Mouse (Mus musculus) testis, postnatal 14 days (tissue): ENCODE data around the gene Acad10.
A peak's percentile ranks its signal among the peaks of the same experiment; 100 is the strongest.
"Not testable (repeated sequence)": the region's sequence is repeated elsewhere in the genome, so short reads cannot be mapped to it uniquely, and the experiment has no call there.

ENCODE experiments used
- DNase-seq: peaks from one replicate; pipeline ENCODE4 v3.0.0; 2021; ENCODE audit warnings: low spot score

Gene Acad10

DNA sequence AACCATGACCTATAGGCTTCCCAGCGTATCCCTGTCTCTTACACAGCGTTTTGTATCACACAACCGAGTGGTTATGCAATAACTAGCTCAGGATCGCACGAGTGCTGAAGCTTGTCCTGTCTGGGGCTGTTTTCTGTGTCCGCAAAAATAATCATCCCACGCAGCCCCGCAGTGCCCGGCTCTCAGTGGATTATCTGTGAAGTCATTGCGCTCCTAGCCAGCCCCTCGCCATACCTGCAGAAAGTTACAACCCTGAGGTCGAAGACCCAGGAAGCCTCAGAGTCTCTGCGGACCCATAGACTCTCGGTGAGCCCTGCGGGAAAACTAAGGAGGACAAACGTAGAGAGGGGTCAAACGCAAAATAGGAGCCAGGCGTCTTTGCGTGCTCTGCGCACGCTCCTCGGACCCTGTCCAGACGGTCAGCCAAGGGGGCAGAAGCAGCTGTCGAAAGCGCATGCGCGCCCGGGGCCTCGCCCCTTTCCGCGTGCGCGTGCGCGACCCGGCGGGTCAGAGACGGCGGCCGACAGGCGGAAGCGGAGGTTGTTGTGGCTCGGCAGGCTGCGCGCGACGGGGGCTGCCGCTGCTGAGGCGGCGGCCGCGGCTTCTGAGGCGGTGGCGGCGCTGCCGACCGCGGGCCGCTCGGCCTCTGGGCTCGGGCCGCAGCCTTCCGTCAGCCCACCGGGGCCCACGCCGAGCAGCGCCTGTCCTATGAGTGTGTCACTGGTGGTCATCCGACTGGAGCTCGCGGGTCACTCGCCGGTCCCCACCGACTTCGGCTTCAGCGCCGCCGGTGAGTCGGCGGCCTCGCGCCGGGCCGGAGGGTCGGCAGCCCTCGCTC is at the start of gene Acad10, which contains the start of gene Brap:
Acad10 (minus strand) TSS at position 456 of the 838 bp plus-strand sequence.
Brap (plus strand) TSS at position 505 of the 838 bp plus-strand sequence.
- peak; percentile 96 for DNase-seq

DNA sequence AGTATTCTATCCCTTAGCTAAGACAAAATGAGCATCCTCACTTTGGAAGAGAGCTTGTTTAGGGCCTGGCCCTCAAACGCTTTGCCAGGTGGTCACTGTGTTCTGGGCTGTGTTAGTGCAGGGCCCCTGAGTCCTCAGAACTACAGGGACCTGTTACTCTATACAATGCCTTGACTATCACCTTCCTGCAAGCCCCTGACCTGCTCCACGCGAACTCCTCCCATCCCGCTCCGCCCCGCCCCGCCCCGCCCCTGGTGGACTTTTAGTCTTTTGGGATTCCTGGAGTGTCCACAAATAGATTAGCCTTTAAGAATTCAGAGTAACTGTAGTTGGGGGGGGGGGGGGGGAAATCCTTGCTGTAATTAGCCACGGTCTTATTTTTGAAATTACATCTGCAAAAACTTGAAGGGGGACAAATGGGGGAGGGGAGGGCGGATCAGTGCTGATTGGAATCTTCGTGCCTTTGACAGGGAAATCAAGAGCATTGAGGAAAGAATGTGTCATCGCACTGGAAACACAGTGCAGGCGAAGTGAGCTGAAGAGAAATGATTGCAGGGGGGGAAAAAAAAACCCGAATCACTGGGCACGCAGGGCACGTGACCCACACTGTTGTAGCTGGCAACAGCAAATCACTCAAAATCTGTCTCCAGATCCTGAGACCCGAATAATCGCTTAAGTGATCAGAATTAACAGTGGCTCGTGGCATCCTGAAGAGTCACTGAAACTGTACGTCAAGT is 44.4 kb upstream of the Acad10 start:
- no peak for DNase-seq

DNA sequence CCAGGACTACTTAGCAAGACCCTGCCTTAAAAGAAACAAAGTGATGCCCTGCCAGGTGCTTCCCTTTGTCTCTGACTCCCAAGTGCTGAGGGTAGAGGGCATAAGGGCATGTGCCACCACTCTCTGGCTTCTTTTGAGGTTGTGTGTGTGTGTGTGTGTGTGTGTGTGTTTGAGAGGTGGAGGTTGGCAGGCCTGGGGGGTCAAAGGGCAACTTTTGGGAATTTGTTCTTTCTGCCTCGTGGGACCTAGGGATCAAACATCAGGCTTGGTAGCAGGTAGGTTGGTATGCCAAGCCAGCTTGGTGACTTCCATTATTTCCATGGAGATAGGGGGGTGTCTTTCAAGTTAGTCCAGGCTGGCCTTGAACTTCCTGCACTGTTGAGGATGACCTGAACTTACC is 43.0 kb upstream of the Acad10 start:
- no peak for DNase-seq

DNA sequence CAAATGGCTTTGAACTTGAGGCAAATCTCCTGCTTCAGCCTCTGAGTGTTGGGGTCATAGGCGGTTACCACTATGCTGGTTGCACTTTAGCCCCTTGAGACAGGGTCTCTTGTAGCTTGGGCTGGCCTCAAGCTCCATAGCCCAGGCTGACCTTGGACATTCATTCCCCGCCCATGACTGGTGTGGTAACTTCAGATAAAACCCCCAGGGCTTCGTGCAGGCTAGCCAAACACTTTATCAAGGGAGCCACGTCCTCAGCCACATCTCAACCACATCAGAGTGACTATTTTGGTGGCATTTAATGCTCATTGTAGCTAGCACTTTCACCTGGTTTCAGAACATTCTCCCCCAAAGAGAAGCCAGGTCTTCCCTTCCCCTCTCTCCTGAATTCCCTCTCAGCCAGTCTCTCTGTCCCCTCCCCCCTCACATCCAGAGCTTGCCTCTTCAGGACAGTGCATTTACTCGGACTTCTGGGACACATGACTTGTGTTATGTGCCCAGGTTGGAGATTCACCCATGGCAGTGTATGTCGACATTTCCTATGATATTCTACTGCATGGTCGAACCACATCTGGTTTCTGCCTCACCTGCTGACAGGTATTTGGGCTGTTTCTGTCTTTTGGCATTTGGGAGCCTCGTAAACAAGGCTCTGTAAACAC is 40.9 kb upstream of the Acad10 start:
- no peak for DNase-seq

DNA sequence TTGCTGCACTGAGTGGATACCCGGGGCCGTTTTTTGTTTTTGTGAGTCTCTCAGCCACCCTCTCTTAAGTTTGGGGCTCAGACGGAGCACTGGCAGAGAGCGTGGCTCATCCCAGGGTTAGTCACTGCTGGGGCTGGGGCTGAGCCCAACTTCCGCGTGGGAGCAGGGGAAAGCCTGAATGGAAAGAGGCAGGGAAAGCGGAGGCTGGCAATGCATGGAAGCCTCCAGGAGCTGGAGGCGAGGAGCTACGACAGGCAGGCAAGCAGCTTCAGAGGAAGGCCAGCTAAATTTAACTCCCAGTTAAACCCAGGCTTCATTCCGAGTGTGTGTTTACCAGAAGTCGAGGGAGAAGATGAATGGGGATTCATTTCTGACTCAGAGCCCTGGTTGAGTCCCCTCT is 40.2 kb upstream of the Acad10 start:
- no peak for DNase-seq

DNA sequence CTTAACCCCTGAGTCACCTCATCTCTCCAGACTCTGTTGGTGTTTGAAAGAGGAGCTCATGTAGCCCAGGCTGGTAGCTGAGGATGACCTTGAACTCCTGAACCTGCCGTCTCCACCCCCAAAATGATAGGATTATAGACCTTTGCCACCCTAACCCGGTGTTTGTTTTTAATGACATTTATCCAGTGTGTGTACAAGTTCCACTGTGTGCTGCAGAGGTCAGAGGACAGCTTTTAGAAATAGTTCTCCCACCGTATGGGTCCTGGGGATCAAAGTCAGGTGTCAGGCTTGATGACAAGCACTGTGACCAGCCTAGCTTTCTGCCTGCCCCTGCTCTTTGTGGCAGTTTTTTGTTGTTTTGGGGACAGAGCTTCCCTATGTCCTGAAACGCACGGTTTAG is 39.6 kb upstream of the Acad10 start:
- DNase-seq = no peak

DNA sequence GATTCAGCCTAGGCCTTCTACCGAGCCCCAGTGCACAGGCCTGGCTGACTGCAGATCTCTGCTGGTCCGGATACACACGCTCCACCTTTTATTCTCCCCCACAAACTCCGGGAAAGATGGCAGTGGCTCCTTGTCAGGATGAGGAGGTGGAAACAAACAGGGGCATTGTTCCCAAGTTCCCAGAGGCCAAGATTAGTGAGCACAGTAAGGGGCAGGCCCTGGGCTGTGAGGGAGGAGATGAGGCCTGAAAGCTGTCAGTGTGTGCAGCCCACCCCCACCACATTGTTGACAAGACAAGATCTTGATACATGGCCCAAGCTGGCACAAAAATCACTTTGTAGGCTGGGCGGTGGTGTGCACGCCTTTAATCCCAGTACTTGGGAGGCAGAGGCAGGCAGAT is 36.4 kb upstream of the Acad10 start:
- DNase-seq = peak; percentile 73

DNA sequence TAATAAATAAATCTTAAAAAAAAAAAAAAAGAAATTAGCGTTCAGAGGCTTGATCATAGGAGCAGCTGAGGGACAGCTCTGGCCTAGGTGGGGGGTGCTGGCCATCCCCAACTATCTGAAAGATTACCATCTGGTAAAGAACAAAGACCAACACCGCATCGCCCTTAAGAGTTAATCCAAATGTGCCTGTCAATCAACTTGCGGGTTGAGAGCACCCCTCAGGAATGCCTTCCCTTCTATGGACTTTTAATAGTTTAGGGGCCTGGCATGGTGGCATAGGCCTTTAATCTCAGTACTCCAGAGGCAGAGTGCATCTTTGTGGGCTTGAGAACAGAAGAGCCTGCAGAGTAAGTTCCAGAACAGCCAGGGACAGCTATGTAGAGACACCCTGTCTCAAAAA is 32.6 kb upstream of the Acad10 start:
- DNase-seq = no peak

DNA sequence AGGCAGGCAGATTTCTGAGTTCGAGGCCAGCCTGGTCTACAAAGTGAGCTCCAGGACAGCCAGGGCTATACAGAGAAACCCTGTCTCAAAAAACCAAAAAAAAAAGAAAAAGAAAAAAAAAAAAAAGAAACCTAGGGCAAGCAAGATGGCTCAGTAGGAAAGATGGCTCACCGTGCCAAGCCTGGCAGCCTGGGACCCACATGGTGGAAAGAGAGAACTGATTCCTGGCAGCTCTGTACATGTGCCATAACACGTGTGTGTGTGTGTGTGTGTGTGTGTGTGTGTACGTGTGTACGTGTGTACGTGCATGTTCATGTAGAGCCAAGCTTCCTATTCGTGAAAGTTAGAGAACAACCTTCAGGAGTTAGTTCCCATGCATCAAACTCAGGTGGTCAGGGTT is 31.1 kb upstream of the Acad10 start:
- not testable (repeated sequence) for DNase-seq

DNA sequence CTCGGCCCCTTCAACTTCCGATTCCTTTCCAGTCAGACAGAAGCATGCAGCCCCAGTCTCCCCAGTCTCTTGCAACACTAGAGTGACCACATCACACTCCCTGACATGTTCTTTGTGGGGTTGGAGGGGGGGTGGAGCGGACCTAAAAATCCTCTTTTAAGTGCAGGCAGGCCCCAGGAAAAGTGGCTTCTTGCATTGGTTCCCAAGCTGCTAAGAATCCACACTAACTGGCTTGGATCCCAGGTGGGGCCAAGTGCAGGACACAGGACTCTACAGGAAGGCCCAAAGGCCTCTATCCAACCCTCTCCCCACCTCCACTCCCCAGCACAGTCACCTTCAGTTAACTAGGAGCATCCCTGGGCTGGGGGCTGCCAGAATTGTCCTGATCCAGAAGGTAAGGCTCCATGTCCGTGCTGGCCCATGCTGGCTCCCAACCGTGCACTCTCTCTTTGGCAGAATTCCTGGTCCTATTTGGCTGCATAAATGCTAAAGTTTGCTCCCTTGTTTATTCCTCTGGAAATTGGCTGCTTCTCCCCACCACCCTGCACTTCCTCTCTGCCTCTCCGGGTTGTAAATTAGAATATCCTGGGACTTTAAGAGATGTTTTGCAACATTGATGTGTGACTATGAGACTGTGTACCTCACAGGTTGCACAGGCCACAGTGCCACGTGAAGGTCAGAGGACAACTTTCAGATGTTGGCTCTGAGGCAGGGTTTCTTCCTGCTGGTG is 30.3 kb upstream of the Acad10 start:
- DNase-seq = peak; percentile 31

DNA sequence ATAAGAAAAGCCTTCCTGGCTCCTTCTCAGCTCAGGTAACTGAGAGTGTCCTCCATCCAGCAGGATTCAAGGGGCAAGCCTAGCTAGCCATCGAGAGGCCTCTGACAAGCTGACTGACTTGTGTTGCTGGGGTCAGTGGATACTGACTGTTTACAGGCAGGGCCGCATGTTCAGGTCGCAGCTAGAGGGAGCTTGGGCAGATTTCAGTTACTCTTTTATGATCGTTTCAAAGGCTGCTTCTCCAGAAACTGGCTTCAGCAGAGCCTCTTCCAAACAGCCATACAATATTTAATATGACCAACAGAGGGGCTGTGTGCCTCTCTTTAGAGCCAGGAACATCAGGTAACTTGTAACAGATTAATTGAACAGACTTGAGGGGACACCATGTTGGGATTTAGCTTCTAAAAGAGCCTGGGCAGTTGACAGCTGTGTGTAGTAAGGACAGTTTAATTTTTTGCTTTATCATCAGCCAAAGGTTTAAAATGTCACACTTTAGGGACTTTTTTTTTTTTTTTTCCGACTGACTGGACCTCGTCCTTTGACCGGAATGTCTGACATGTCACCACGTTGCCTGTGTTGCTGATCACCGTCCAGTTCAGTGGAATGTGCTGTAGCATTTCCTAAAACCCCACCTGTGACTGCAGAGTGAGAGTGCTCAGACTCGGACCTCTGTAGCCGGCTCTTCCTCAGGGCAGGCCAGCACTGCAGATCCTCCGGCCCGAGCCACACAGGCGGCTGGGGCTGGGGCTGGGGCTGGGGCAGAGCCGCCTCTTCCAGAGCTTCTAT is 26.0 kb upstream of the Acad10 start:
- DNase-seq = no peak

DNA sequence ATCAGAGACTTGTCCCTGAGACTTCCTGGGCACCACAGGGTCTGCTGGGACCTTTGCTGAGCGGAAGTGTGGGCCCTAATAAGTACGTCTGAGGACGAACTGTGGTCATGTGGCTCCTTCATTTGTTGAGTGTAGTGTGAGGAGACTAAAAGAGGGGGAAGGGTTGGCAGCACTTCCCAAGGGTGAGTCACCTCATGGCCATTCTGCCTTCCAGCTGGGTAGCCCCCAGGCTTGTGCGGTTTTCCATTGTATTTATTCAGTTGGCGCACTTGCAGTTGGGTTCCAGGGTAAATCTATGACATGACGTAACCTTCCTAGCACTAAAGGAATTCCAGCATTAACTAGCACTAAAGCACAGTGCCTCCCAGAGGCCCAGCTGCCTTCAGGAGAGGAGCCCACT is 25.2 kb upstream of the Acad10 start:
- no peak for DNase-seq

DNA sequence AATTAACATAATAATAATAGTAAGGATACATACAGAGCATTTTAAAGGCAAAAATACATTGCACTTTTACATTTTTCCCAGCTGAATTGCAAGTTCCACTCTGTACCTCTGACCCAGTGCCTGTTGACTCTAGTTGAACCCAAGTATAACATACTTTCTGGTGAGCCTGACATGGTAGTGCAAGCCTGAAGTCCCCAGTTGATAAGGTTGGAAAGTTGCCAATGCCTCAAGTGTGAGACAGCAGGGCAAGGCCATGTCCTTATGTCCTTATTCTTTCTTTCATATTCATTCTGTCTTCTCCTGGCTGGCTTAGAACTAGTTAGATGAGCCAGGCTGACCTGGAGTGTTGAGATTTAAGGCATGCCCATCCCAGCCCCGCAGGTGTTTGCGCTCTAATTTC is 21.9 kb upstream of the Acad10 start:
- no peak for DNase-seq

DNA sequence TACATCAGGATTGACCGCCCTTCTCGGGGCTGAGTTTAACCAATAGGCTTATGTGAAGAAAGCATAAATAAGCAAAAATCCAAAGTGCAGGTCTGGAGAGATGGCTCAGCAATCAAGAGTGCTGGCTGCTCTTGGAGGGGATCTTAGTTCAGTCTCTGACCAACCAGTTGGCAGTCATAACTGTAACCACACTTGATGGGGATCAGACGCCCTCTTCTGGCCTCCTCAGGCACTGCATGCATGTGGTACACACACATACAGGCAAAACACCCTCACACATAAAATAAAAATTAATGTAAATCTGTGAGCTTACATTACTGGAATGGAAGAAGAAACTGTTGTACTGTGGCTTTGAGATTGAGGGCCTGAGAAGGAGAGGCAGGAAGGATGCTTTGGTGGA is 10.1 kb upstream of the Acad10 start:
- DNase-seq = no peak

DNA sequence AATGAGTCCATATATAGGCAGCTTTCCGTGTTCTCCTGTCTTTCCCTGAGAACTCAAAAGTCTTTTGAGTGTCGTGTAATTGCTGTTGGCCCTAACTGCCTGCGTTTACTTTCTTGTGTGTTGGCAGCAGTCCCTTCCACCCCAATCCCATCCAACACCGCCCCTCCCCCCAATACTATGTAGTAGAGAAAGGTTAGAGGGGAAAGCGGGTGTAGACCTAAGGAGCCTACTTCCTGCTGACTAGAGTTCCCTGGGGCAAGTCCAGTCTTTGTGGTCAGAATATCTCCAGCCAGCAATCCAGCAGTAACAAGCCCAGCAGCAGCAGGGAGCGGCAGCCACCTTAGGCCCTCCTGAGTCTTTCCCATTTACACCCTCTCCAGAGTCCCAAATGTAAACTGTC is 8.1 kb upstream of the Acad10 start:
- DNase-seq = no peak

DNA sequence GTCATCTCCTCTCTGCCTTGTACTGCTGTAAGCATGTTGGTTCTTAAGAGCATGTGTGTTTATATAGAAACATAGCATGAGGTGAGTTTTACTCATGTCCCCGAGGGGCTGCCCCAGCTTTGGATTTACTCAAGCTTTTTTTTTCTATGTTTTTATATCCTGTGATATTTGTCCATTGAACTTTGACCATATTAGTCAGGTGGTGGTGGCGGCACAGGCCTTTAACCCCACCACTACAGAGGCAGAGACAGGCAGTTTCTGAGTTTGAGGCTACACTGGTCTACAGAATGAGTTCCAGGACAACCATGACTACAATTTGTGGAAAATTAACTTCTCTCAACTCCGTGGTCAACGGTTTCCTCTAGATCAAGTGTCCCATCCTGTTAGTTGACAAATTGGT is 6.8 kb upstream of the Acad10 start:
- no peak for DNase-seq

DNA sequence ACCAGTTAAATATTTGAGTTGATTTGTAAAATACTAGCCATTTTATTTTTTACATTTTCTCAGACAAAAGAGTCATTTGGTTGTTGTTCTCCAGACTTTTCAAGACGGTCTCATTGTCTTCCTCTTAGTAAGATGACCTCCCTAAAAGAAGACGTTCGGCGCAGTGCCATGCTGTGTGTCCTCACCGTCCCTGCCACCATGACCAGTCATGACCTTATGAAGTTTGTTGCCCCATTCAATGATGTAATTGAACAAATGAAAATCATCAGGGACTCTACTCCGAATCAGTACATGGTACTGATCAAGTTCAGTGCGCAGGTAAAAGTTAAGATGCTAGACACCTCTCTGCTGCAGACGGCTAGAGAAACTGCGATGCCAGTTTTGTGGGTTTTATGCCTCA is 4.7 kb upstream of the Acad10 start:
- no peak for DNase-seq

DNA sequence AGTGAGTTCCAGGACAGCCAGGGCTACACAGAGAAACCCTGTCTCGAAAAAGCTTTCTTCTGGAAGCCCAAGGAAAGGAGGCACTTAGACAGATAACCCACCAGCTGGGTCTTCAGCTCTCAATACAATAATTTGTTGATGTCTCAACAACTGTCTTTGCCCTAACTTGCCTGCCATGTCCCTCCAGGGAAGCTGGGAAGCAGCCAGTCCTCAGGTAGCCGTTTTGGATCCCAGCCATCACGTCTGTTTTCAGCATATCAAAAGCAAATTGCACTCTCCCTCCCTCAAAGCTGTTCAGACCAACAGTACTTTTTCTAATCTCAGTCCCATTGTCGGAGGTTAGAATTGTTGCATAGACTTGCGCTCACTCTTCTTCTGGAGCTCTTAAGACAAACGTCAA is 3.8 kb upstream of the Acad10 start:
- DNase-seq = no peak

DNA sequence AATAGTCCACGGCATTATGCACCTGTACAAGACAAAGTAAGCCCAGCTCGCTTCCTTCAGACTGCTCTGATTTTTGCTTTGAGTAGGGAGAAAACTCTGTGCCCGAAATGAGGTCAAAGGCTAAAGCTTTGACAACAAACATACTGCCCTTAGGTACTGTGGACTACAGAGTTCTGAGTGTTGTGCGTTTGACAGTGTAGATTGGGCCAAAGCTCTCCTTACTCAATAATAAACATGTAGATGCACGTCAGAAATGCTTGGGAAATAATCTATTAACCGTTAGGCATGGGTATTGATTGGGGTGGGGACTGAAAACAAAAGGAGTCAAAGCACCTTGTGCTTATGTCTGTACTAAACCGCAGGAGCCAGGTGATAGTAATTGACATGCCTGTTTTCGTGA is 3.1 kb upstream of the Acad10 start:
- DNase-seq = no peak

DNA sequence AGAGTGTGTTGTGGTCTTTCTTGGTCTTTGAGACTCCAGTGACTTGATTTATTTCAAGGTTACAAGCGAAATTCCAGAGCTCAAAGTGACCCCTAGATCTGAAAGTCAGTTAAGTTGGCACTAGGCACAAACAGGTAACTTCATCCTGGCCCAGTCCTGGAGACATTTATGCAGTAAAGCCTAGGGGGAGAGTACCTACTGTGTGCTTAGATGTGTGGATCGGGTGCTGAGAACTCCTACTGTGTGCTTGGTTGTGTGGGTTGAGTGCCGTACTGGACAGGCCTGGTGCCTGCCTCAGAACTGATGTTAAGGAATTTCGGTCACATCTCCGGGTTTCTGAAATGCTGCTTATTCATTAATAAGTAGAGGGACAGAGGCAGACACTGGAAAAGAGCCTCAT is 1.2 kb upstream of the Acad10 start:
- DNase-seq = no peak

DNA sequence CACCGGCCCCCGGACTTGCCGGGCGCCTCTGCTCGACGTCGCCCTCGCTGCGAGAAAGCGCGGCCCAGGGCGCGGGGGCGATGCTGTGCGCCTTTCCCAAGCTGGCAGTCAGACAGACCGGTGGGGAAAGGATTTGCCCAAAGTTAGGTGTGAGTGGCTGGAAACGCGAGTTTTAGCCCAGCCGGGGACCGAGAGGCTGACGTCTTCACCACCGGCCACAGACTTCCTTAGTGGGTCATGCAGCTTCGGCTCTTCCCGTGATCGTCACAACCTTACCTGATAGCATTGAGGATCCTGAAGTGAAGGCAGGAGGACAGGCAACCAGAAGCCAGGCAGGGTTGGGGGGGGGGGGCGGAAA is 562 bp upstream of the Acad10 start:
- DNase-seq = no peak

DNA sequence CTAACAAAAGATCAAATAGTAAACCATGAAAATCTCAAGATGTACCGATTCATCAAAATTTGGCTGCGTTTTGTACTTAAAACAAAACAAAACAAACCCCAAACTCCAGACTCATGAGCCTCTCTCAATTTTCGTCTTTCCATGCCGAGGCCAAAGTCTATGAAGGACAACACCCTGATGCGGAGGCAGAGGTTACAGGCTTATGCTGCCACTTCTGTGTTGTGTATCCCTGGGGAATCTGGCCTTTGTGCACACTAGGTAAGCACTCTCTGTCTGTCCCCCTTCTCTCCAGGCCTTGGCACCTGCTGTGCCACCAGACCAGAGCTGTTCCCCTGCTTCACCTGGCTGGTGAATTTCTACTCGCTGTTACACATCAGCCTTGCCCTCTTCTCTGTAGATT is 2.7 kb downstream of the Acad10 start:
- DNase-seq = not testable (repeated sequence)
